Comparison of ENCODE assay signal across 10 mouse cellular contexts in the genomic region with DNA sequence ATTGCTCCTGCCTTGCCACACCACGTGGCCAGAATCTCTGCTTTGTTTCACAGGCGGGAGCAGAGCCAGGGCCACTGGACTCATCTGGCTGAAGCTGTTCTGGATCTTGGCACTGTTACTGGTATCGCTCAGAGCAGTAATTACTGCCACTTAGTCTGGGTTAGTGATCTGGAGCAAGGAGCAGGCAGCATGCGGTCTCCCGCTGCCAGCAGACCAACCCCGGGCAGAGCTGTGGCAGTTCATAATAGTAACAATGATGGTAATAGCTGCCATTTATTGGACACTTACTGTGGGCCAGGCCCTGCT.
DNase-seq lines count a peak whose midpoint lies in the region.
"Had no signal": no experiment of that assay in that cellular context is flagged by ENCODE, and none has a peak within 500 bp of the region (broad histone marks: within the 10 kb centered on the region; RNA-seq: fewer than 3 reads in every experiment).

No protein-coding gene starts in this region.

- H3K4me3 ChIP-seq in heart, embryonic 10.5 days: no peak overlapping the region
- H3K4me3 ChIP-seq: myocyte had no signal

- no peaks in the 10 kb centered on the region for H3K36me3 ChIP-seq in heart, embryonic 10.5 days

- intact Hi-C loops in heart, postnatal 10 days (cut with DNase I): no loop called here

- H3K9me3 ChIP-seq in heart, embryonic 10.5 days: no peaks in the 10 kb centered on the region

- 60% methylated on average over 6 of the region's 6 CpGs for WGBS in heart, embryonic 10.5 days

- peak; percentile 97 for DNase-seq in heart, adult 11 months
- DNase-seq in heart, embryonic 10.5 days (ENCODE audit: low spot score): no peak
- peak; percentile 61 for DNase-seq in adrenal gland, adult 2 months
- DNase-seq in heart, postnatal 10 days: peak; percentile 69 to 79
- peak; percentile 33 for DNase-seq in left cerebral cortex, adult 11 months (ENCODE audit: low spot score)
- no peak for DNase-seq in gastrocnemius, postnatal 25 days
- DNase-seq in testis, postnatal 10 days (ENCODE audit: low spot score): no peak
- no peak for DNase-seq in MN1 (ENCODE audit: low spot score)

- H3K4me1 ChIP-seq in heart, embryonic 10.5 days: peaks cover 19% of the 10 kb centered on the region

- H3K27ac ChIP-seq in heart, embryonic 10.5 days: no peak overlapping the region
- H3K27ac ChIP-seq: kidney, postnatal 0 days had no signal

- peaks cover 9% of the 10 kb centered on the region; the same call in 1 of the 2 replicates for H3K27me3 ChIP-seq in heart, embryonic 10.5 days (ENCODE audit: insufficient read depth, poor library complexity, severe bottlenecking)

Comparison
In these comparisons a context has a peak if more than half of its experiments do, and no peak if none do; other contexts are left out.
1. DNase-seq: peak in heart, adult 11 months (single experiment), adrenal gland, adult 2 months (single experiment), heart, postnatal 10 days (2 of 2) and left cerebral cortex, adult 11 months (single experiment); none in heart, embryonic 10.5 days (single experiment), gastrocnemius, postnatal 25 days (single experiment), testis, postnatal 10 days (single experiment) and MN1 (single experiment).